Mouse (Mus musculus): Measurements from ENCODE around the gene Igsf9.

- TF ChIP-seq CTCF (IDR thresholded peaks at IDR 0.05; ENCODE audit: low read depth) = no peak
- TF ChIP-seq EP300 (IDR thresholded peaks at IDR 0.05; ENCODE audit: low read depth) = no peak
These were observed 51.0 kb downstream of the Igsf9 start for GRCm38 (mm10) chr1:172532551-172532950.
